Mouse (Mus musculus): ENCODE measurements around the gene Cds1.

DNA sequence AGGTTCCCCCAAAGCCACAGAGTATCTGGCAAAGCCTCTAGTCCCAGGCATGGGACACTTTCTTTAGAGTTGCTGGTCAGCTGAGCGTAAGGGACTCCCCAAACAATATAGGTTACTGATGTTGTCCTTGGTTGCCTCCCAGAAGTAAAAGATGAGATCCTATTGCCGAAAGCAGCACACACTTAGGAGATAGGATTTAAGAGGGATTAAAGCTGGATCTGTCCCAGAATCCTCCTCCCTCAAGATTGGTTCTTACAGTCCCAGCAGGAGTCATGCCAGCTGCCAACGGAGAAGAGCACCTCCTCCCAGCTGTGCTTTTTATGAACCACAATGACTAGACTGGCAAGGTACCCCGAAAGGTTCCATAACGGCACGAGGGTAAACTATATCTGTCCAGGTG, 20.0 kb upstream of the Cds1 start:
- TF ChIP-seq POLR2A (IDR thresholded peaks at IDR 0.05; ENCODE audit: low read depth, low read length) (no peak), CTCF (conservative IDR thresholded peaks at IDR 0.05; ENCODE audit: insufficient read depth, insufficient read length, low read depth, low read length) (no peak)
